Mouse (Mus musculus) embryonic facial prominence, embryonic 13.5 days (tissue): Measurements from ENCODE around the gene Ccdc183. TPM values are rescaled to one million over a fixed set of nuclear protein-coding genes. Genes with fewer than 3 reads are reported as not detected.
A peak's percentile ranks its signal among the peaks of the same experiment; 100 is the strongest.

Experiments
- ATAC-seq: fragments of 200-750 bp; cut with Nextera tagmentation; 2 replicates; pipeline ENCODE4 v1.8.0; 2017; ENCODE audit warnings: low read depth; ENCODE audit not compliant: insufficient number of reproducible peaks, insufficient read depth, low FRiP score, low TSS enrichment
- H3K27ac ChIP-seq: fragments of 300-500 bp; sonication (generic); 2 replicates; pipeline ENCODE4 v1.5.1; 2015; ENCODE audit warnings: moderate library complexity, mild to moderate bottlenecking, inconsistent platforms
- H3K27me3 ChIP-seq: fragments of 300-500 bp; sonication (generic); 2 replicates; pipeline ENCODE4 v1.6.1; 2015; ENCODE audit warnings: mild to moderate bottlenecking, inconsistent platforms
- H3K36me3 ChIP-seq: fragments of 300-500 bp; sonication (generic); 2 replicates; pipeline ENCODE4 v1.6.1; 2015; ENCODE audit warnings: mild to moderate bottlenecking, inconsistent platforms
- H3K4me1 ChIP-seq: fragments of 300-500 bp; sonication (generic); 2 replicates; pipeline ENCODE4 v1.6.1; 2015; ENCODE audit warnings: inconsistent platforms
- H3K4me2 ChIP-seq: fragments of 300-500 bp; sonication (generic); 2 replicates; pipeline ENCODE4 v1.6.1; 2015; ENCODE audit warnings: moderate library complexity, mild to moderate bottlenecking, inconsistent platforms
- H3K4me3 ChIP-seq: fragments of 300-500 bp; sonication (generic); 2 replicates; pipeline ENCODE4 v1.5.1; 2015; ENCODE audit warnings: mild to moderate bottlenecking, inconsistent platforms
- H3K9ac ChIP-seq: fragments of 300-500 bp; sonication (generic); 2 replicates; pipeline ENCODE4 v1.6.1; 2015; ENCODE audit warnings: mild to moderate bottlenecking, inconsistent platforms
- H3K9me3 ChIP-seq: fragments of 300-500 bp; sonication (generic); 2 replicates; pipeline ENCODE4 v1.6.1; 2016; ENCODE audit warnings: inconsistent platforms
- WGBS: fragments of 180-500 bp; shearing (Covaris S2); methylation state at CpG from one replicate; pipeline ENCODE4 v1.1.7; 2015; ENCODE audit warnings: mixed read lengths; 5-methylcytosine and 5-hydroxymethylcytosine counted together
- polyA plus RNA-seq: library from polyadenylated mRNA; unstranded; fragments of >200 nt; fragmentation: Nextera tagmentation; extraction: Ambion mirVana; gene quantifications from 2 replicates; pipeline ENCODE4 v1.2.1, GENCODE M21; 2015

Gene Ccdc183
- polyA plus RNA-seq, 1 experiment from 2014 or later = 0.31 TPM

DNA sequence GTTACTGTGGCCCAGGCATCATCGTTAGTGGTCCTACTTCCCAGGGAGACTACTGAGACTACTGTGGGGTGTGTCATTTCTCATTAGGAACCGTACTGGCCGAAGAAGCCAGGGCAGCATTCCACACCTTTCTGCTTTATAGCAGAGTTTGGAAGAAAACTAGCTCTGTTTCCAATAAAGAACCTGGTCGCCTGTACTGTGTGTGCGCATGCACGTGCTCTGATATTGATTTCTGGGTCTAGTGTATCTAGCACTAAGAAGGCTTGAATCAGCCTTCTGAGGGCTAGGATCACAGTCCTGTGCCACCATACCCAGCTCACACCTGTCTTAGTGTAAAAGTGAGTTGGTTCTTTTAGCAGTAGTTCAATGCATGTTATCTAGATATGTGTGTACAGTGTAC lies 58.7 kb downstream of the Ccdc183 start:
- no peaks in the 10 kb centered on the region for H3K27me3 ChIP-seq
- WGBS = 44% methylated on average over 6 of the region's 6 CpGs
- ATAC-seq = no peak
- peak overlapping the region; percentile 97 for H3K4me3 ChIP-seq
- no peaks in the 10 kb centered on the region for H3K9me3 ChIP-seq
- H3K9ac ChIP-seq = peak overlapping the region; percentile 95
- H3K27ac ChIP-seq = no peak overlapping the region
- H3K4me2 ChIP-seq = peak overlapping the region; percentile 95
- peaks cover 22% of the 10 kb centered on the region for H3K4me1 ChIP-seq
- H3K36me3 ChIP-seq = peaks cover 39% of the 10 kb centered on the region

Other genes starting within 250 kb of the Ccdc183 start
- gene Sapcd2, start 245.4 kb downstream of the Ccdc183 start, polyA plus RNA-seq = 38.9 and 47.9 TPM in 2 replicates
- gene Entpd2, start 221.8 kb downstream of the Ccdc183 start, polyA plus RNA-seq = 0.87 and 1.1 TPM in 2 replicates
- gene Npdc1, start 218.3 kb downstream of the Ccdc183 start, polyA plus RNA-seq = 42.5 and 48.9 TPM in 2 replicates
- gene Fut7, start 194.4 kb downstream of the Ccdc183 start, polyA plus RNA-seq = 0.12 and 0.17 TPM in 2 replicates
- gene Abca2, start 189.0 kb downstream of the Ccdc183 start, polyA plus RNA-seq = 2.9 and 4.0 TPM in 2 replicates
- 5.0 and 7.2 TPM in 2 replicates for gene Clic3, start 160.8 kb downstream of the Ccdc183 start, polyA plus RNA-seq
- gene Paxx, start 156.6 kb downstream of the Ccdc183 start, polyA plus RNA-seq = 29.4 and 35.9 TPM in 2 replicates
- gene Ptgds, start 147.6 kb downstream of the Ccdc183 start, polyA plus RNA-seq = 1.3 and 2.8 TPM in 2 replicates
- not detected in 2 replicates for gene Lcn12, start 123.8 kb downstream of the Ccdc183 start, polyA plus RNA-seq
- 75.1 and 81.1 TPM in 2 replicates for gene Fbxw5, start 116.9 kb downstream of the Ccdc183 start, polyA plus RNA-seq
- gene C8g, start 116.0 kb downstream of the Ccdc183 start, polyA plus RNA-seq = 5.8 and 6.2 TPM in 2 replicates
- gene Traf2, start 70.7 kb downstream of the Ccdc183 start, polyA plus RNA-seq = 31.4 and 35.4 TPM in 2 replicates
- 335 and 341 TPM in 2 replicates for gene Edf1, start 59.8 kb downstream of the Ccdc183 start, polyA plus RNA-seq
- gene Mamdc4, start 42.8 kb downstream of the Ccdc183 start, polyA plus RNA-seq = 4.3 and 7.2 TPM in 2 replicates
- gene Phpt1, start 42.5 kb downstream of the Ccdc183 start, polyA plus RNA-seq = 169 and 174 TPM in 2 replicates
- gene Ajm1, start 35.9 kb downstream of the Ccdc183 start, polyA plus RNA-seq = 0.39 and 0.62 TPM in 2 replicates
- 80.3 and 81.9 TPM in 2 replicates for gene Rabl6, start 9.2 kb downstream of the Ccdc183 start, polyA plus RNA-seq
- 23.5 and 24.8 TPM in 2 replicates for gene Tmem141, start 4.3 kb upstream of the Ccdc183 start, polyA plus RNA-seq
- gene Fcna, start 10.4 kb upstream of the Ccdc183 start, polyA plus RNA-seq = 0.59 and 2.1 TPM in 2 replicates
- gene Lcn8, start 35.4 kb upstream of the Ccdc183 start, polyA plus RNA-seq = not detected in 2 replicates
- not detected in 2 replicates for gene Lcn5, start 40.3 kb upstream of the Ccdc183 start, polyA plus RNA-seq
- gene Lcn6, start 59.1 kb upstream of the Ccdc183 start, polyA plus RNA-seq = not detected in 2 replicates
- gene Lcn10, start 65.0 kb upstream of the Ccdc183 start, polyA plus RNA-seq = not detected in 2 replicates
- not detected in 2 replicates for gene Obp2a, start 82.4 kb upstream of the Ccdc183 start, polyA plus RNA-seq
- gene Bmyc, start 89.1 kb upstream of the Ccdc183 start, polyA plus RNA-seq = 95.4 and 103 TPM in 2 replicates
- gene Obp2b, start 119.3 kb upstream of the Ccdc183 start, polyA plus RNA-seq = not detected in 2 replicates
- not detected in 2 replicates for gene Lcn3, start 147.9 kb upstream of the Ccdc183 start, polyA plus RNA-seq
- gene Lcn11, start 159.3 kb upstream of the Ccdc183 start, polyA plus RNA-seq = not detected in 2 replicates
- not detected in 2 replicates for gene Gm13539, start 164.6 kb upstream of the Ccdc183 start, polyA plus RNA-seq
- gene Glt6d1, start 198.2 kb upstream of the Ccdc183 start, polyA plus RNA-seq = not detected in 2 replicates
- gene Lcn9, start 205.5 kb upstream of the Ccdc183 start, polyA plus RNA-seq = not detected in 2 replicates
- not detected in 2 replicates for gene Sohlh1, start 229.6 kb upstream of the Ccdc183 start, polyA plus RNA-seq
- gene Kcnt1, start 246.1 kb upstream of the Ccdc183 start, polyA plus RNA-seq = 0.34 and 0.37 TPM in 2 replicates